Mouse (Mus musculus) ES-Bruce4 (cell line): Measurements from ENCODE around the gene Agbl5. TPM values are rescaled to one million over a fixed set of nuclear protein-coding genes. Genes with fewer than 3 reads are reported as not detected.
A peak's percentile ranks its signal among the peaks of the same experiment; 100 is the strongest.

Experiments used
- H3K27ac ChIP-seq: 2 replicates; pipeline ENCODE4 v1.5.1; 2012; ENCODE audit warnings: low read length, inconsistent platforms; ENCODE audit not compliant: insufficient read depth
- H3K27me3 ChIP-seq: 2 replicates; pipeline ENCODE4 v1.6.1; 2012; ENCODE audit warnings: mild to moderate bottlenecking, low read length, inconsistent platforms; ENCODE audit not compliant: control insufficient read depth, poor library complexity, insufficient read depth, severe bottlenecking
- H3K36me3 ChIP-seq: 2 replicates; pipeline ENCODE4 v1.6.1; 2012; ENCODE audit warnings: inconsistent platforms, mild to moderate bottlenecking, low read length, moderate library complexity; ENCODE audit not compliant: control insufficient read depth, poor library complexity, insufficient read depth, severe bottlenecking
- H3K4me1 ChIP-seq: one replicate; pipeline ENCODE4 v1.8.1; 2011; ENCODE audit warnings: low read length; ENCODE audit not compliant: control insufficient read depth, insufficient read depth
- H3K4me3 ChIP-seq: 2 replicates; pipeline ENCODE4 v1.5.1; 2011; ENCODE audit warnings: low read depth, mild to moderate bottlenecking, low read length
- H3K9ac ChIP-seq: 2 replicates; pipeline ENCODE4 v1.6.1; 2012; ENCODE audit warnings: low read depth, mild to moderate bottlenecking, inconsistent platforms; ENCODE audit not compliant: poor library complexity, severe bottlenecking
- H3K9me3 ChIP-seq: replicated peaks from 2 replicates; pipeline ENCODE4 v1.6.1; 2012; ENCODE audit warnings: mild to moderate bottlenecking, low read length, inconsistent platforms; ENCODE audit not compliant: control insufficient read depth, poor library complexity, insufficient read depth, severe bottlenecking
- CTCF ChIP-seq: IDR thresholded peaks from one replicate; pipeline ENCODE4 v1.8.1; 2011; ENCODE audit warnings: low read depth, low read length
- EP300 ChIP-seq: IDR thresholded peaks from 2 replicates; pipeline ENCODE4 v1.6.1; 2011; ENCODE audit warnings: low read depth, low read length; ENCODE audit not compliant: insufficient read depth
- POLR2A ChIP-seq: IDR thresholded peaks from one replicate; pipeline ENCODE4 v1.8.1; 2011; ENCODE audit warnings: low read length; ENCODE audit not compliant: insufficient read depth
- polyA plus RNA-seq: library from polyadenylated mRNA; stranded (reverse); fragments of >200 nt; gene quantifications from 2 replicates; pipeline ENCODE4 v1.2.4, GENCODE M21; 2011; ENCODE audit warnings: low read depth; ENCODE audit not compliant: missing spikeins, insufficient read depth, insufficient read length

Agbl5 gene
- polyA plus RNA-seq, 1 experiment: 22.0 TPM

DNA sequence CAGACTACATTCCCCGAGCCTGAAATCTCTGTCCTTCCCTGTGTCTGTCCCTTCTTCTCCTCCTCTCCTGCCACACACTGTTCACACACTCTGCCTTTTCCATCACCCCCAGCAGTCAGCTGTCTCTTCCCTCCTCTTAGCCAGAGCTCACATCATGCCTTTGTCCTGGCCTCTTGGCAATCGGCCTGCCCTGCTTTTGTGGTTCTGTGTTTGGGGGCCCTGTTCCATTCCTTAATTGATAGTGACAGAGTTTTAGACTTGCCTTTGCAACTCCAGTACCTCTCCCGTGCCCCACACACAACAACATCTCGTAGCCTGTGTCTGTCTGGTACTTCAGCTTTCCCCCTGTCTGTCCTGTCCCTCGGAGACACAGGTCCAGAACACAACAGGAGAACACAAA lies 23.7 kb downstream of the Agbl5 start:
- no peaks in the 10 kb centered on the region for H3K4me1 ChIP-seq
- no peaks in the 10 kb centered on the region for H3K27me3 ChIP-seq
- H3K4me3 ChIP-seq: no peak overlapping the region
- no peak overlapping the region for H3K9ac ChIP-seq
- no peaks in the 10 kb centered on the region for H3K9me3 ChIP-seq
- no peak overlapping the region for H3K27ac ChIP-seq
- no peaks in the 10 kb centered on the region for H3K36me3 ChIP-seq
- TF ChIP-seq CTCF (no peak), EP300 (no peak), POLR2A (no peak)

DNA sequence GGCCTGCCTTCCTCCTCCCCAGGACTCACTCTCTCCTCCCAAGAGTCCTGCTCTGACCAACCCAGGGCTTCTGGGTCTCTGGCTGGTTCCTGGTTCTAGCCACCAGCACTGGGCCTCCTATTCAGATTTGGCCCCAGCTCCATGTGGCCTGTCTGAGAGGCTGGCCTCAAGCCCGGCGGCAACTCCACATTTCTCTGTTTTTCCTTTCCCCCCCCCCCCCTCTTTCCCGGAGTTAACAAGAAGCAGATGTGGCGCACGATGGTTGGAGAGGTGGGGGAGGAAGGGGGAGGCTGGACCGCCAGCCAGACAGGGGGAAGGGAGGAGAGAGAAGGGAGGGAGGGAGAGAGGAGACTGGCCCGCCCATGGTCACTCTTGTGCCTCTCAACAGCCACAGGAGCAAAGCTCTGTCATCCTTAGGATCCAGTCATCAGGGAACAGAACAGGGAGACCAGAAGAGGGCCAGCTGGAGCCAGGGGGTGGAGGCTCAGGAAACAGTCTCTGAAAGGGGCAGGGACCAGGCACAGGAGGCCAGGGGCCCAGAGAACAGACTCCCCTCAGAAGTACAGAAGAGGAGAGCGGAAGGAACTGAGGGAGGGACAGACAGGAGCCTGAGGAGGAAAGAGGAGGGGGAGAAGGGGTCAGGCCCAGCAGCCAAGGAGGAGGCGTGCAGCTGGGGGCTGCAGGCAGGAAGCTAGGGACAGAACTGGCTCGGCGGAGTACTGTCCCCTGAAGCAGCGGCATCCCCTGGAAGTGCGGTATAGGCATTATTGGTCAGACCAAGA lies 24.8 kb downstream of the Agbl5 start, which contains the start of gene Emilin1:
TSS of gene Emilin1 (plus strand) at position 343 of the 782 bp plus-strand sequence.
- Histone ChIP-seq H3K4me3 (peak within 1 kb of the TSS; percentile 14), H3K9me3 (no peaks in the 10 kb centered on the region), H3K4me1 (no peaks in the 10 kb centered on the region), H3K27me3 (no peaks in the 10 kb centered on the region), H3K27ac (no peak within 1 kb of the TSS), H3K9ac (peak within 1 kb of the TSS; percentile 30; the same call in 1 of the 2 replicates), H3K36me3 (no peaks in the 10 kb centered on the region)
- TF ChIP-seq EP300: no peak
- no peak for TF ChIP-seq CTCF
- TF ChIP-seq POLR2A: no peak

GRCm38 (mm10) chr5:30914101-30914635 lies 25.7 kb downstream of the Agbl5 start:
- H3K4me3 ChIP-seq: no peak overlapping the region; the same call in 1 of the 2 replicates
- H3K4me1 ChIP-seq: no peaks in the 10 kb centered on the region
- no peak for TF ChIP-seq EP300
- no peak for TF ChIP-seq POLR2A
- no peak for TF ChIP-seq CTCF
- H3K9ac ChIP-seq: peak overlapping the region; percentile 30; the same call in 1 of the 2 replicates
- H3K36me3 ChIP-seq: no peaks in the 10 kb centered on the region
- H3K9me3 ChIP-seq: no peaks in the 10 kb centered on the region
- no peak overlapping the region for H3K27ac ChIP-seq
- no peaks in the 10 kb centered on the region for H3K27me3 ChIP-seq

- TF ChIP-seq POLR2A: no peak
- no peak for TF ChIP-seq CTCF
- no peak for TF ChIP-seq EP300
- H3K36me3 ChIP-seq: no peaks in the 10 kb centered on the region
- no peak overlapping the region for H3K4me3 ChIP-seq
- H3K27me3 ChIP-seq: no peaks in the 10 kb centered on the region
- no peaks in the 10 kb centered on the region for H3K4me1 ChIP-seq
- H3K9ac ChIP-seq: no peak overlapping the region
- no peak overlapping the region for H3K27ac ChIP-seq
- no peaks in the 10 kb centered on the region for H3K9me3 ChIP-seq
These were observed 26.4 kb downstream of the Agbl5 start for GRCm38 (mm10) chr5:30914849-30915248.

DNA sequence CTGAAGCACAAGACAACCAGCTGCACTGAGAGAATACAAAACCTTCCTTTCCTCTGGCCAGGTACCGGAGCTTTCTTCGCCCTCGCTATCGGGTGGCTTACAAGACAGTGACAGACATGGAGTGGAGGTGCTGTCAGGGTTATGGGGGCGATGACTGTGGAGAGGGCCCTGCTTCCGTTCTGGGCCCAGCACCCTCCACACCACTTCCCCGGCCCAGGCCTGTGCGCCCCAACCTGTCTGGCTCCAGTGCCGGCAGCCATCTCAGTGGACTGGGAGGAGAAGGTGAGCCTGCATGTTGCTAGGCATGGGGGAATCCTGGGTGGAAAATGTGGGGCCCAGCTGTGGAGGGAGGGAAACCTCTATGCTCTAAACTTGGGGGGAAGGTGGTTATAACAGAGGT lies 27.0 kb downstream of the Agbl5 start:
- no peaks in the 10 kb centered on the region for H3K27me3 ChIP-seq
- no peak overlapping the region for H3K9ac ChIP-seq
- H3K9me3 ChIP-seq: no peaks in the 10 kb centered on the region
- no peak overlapping the region for H3K27ac ChIP-seq
- H3K36me3 ChIP-seq: no peaks in the 10 kb centered on the region
- TF ChIP-seq CTCF (no peak), POLR2A (no peak)
- no peak overlapping the region for H3K4me3 ChIP-seq
- H3K4me1 ChIP-seq: peaks cover 3% of the 10 kb centered on the region

- H3K4me1 ChIP-seq: peaks cover 4% of the 10 kb centered on the region
- no peaks in the 10 kb centered on the region for H3K27me3 ChIP-seq
- H3K4me3 ChIP-seq: peak overlapping the region; percentile 37; the same call in 1 of the 2 replicates
- H3K27ac ChIP-seq: no peak overlapping the region
- H3K36me3 ChIP-seq: no peaks in the 10 kb centered on the region
- TF ChIP-seq EP300: no peak
- no peak for TF ChIP-seq POLR2A
- TF ChIP-seq CTCF: peak; percentile 26
- no peaks in the 10 kb centered on the region for H3K9me3 ChIP-seq
- H3K9ac ChIP-seq: 0 out of 2 replicates have a peak overlapping the region, but pooled peaks have one; percentile 22
These were observed 27.5 kb downstream of the Agbl5 start for GRCm38 (mm10) chr5:30915974-30916433.
